Mouse (Mus musculus): ENCODE results near the gene B430305J03Rik. TPM values are rescaled to one million over a fixed set of nuclear protein-coding genes. Genes with fewer than 3 reads are reported as not detected.

Gene B430305J03Rik
- total RNA-seq, 2 experiments from 2014 or later, result 2.6 to 3.1 TPM

- intact Hi-C loops (cut with DNase I), result no loop called here
- H3K4me3 ChIP-seq, result no peak overlapping the region
Observed at GRCm38 (mm10) chr3:61345636-61346035, 20.1 kb downstream of the B430305J03Rik start.

GRCm38 (mm10) chr3:61344031-61344430 is 21.7 kb downstream of the B430305J03Rik start:
- no peak for DNase-seq (ENCODE audit: extremely low spot score in 1 of 2, low spot score in 2 of 2)
- no peak for TF ChIP-seq CTCF (IDR thresholded peaks at IDR 0.05)
- H3K4me3 ChIP-seq, result no peak overlapping the region
- intact Hi-C loops (cut with DNase I), result no loop called here
- no peak overlapping the region for H3K27ac ChIP-seq

More at GRCm38 (mm10) chr3:61345636-61346035, 20.1 kb downstream of the B430305J03Rik start:
- TF ChIP-seq CTCF (IDR thresholded peaks at IDR 0.05), result no peak
- DNase-seq (ENCODE audit: extremely low spot score in 1 of 2, low spot score in 2 of 2), result no peak
- no peak overlapping the region for H3K27ac ChIP-seq

- no peak for TF ChIP-seq CTCF (IDR thresholded peaks at IDR 0.05)
- intact Hi-C loops (cut with DNase I), result no loop called here
- Histone ChIP-seq H3K4me3 (no peak overlapping the region), H3K27ac (no peak overlapping the region)
- no peak for DNase-seq (ENCODE audit: extremely low spot score in 1 of 2, low spot score in 2 of 2)
Observed at GRCm38 (mm10) chr3:61340321-61340720, 25.4 kb downstream of the B430305J03Rik start.

DNA sequence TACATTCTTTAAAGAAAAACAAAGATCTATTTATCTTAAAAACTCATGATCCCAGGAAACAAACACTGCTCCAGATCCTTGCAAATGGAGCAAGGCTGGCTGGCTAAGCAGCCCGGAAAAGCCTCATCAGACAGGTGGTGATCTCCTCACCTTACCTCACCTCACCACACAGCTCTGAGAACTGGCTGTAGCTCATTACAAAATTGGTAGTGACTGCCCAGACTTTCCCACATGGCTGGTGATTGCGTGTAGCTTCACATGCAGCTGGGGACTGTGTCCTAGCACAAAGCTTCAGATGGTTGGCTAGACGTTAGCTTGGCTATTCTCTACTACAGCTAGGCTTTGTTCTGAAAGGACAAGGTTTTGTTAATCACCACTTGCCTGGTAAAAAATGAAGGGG is 28.5 kb downstream of the B430305J03Rik start:
- H3K27ac ChIP-seq, result no peak overlapping the region
- no peak for TF ChIP-seq CTCF (IDR thresholded peaks at IDR 0.05)
- intact Hi-C loops (cut with DNase I), result no loop called here
- DNase-seq (ENCODE audit: extremely low spot score in 1 of 2, low spot score in 2 of 2), result no peak
- no peak overlapping the region for H3K4me3 ChIP-seq

GRCm38 (mm10) chr3:61336205-61336604 is 29.5 kb downstream of the B430305J03Rik start:
- Histone ChIP-seq H3K4me3 (no peak overlapping the region), H3K27ac (no peak overlapping the region)
- TF ChIP-seq CTCF (IDR thresholded peaks at IDR 0.05), result no peak
- intact Hi-C loops (cut with DNase I), result no loop called here
- DNase-seq (ENCODE audit: extremely low spot score in 1 of 2, low spot score in 2 of 2), result no peak

DNA sequence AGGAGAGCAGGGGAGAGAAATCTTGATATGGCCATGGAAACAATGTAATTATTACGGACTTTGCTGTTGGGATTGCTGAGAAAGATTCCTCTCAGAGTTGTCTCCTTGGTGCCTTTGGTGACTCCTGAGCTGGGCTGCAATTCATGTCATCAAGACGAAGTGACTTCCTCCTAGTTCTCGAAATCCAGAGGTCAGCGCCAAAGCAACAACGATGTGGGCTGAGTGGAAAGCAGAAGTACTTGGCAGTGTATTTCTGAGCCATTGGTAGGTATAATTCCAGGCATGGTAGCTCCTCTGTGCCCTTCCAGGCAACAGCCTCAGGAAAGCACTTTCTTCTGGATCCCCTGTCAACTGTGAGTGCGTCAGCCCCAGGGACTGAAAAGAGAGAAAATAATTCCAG is 44.1 kb downstream of the B430305J03Rik start:
- DNase-seq (ENCODE audit: extremely low spot score in 1 of 2, low spot score in 2 of 2), result no peak
- Histone ChIP-seq H3K4me3 (no peak overlapping the region), H3K27ac (no peak overlapping the region)
- no peak for TF ChIP-seq CTCF (IDR thresholded peaks at IDR 0.05)
- intact Hi-C loops (cut with DNase I), result no loop called here

- intact Hi-C loops (cut with DNase I), result no loop called here
- peak; percentile 20 for DNase-seq (ENCODE audit: extremely low spot score in 1 of 2, low spot score in 2 of 2)
- H3K4me3 ChIP-seq, result no peak overlapping the region
- no peak overlapping the region for H3K27ac ChIP-seq
- no peak for TF ChIP-seq CTCF (IDR thresholded peaks at IDR 0.05)
Observed at GRCm38 (mm10) chr3:61320031-61320430, 45.7 kb downstream of the B430305J03Rik start.

- intact Hi-C loops (cut with DNase I), result no loop called here
- H3K27ac ChIP-seq, result no peak overlapping the region
- no peak for TF ChIP-seq CTCF (IDR thresholded peaks at IDR 0.05)
- no peak overlapping the region for H3K4me3 ChIP-seq
- no peak for DNase-seq (ENCODE audit: extremely low spot score in 1 of 2, low spot score in 2 of 2)
Observed at GRCm38 (mm10) chr3:61315002-61315401, 50.7 kb downstream of the B430305J03Rik start.

Other genes with a start within 250 kb of the B430305J03Rik start
- 10 to 100 TPM; 35.2 to 38.5 TPM for gene Rap2b, start 4.3 kb downstream of the B430305J03Rik start, total RNA-seq (2021)